Mouse (Mus musculus) cortical plate, adult 2 months (tissue): ENCODE data around the gene Vkorc1l1.

Source experiments
- CTCF ChIP-seq: fragments of 200-500 bp; IDR thresholded peaks from 2 replicates; pipeline ENCODE4 v1.5.1; 2011; ENCODE audit warnings: mild to moderate bottlenecking, control low read depth, low read length; ENCODE audit not compliant: insufficient read depth; ENCODE audit errors: extremely low read depth
- POLR2A ChIP-seq: fragments of 200-500 bp; IDR thresholded peaks from 2 replicates; pipeline ENCODE4 v1.6.1; 2011; ENCODE audit warnings: mild to moderate bottlenecking, low read length, control low read depth; ENCODE audit not compliant: insufficient read depth; ENCODE audit errors: extremely low read depth

- TF ChIP-seq CTCF (no peak), POLR2A (no peak)
Measured at GRCm38 (mm10) chr5:129918065-129918651, 23.6 kb upstream of the Vkorc1l1 start.
